Mouse (Mus musculus) A20 (cell line): ENCODE data around the gene Tvp23b.
A peak's percentile ranks its signal among the peaks of the same experiment; 100 is the strongest.

Source experiments
- DNase-seq: peaks from one replicate; pipeline ENCODE4 v3.0.0-alpha.2; 2011; ENCODE audit warnings: low read depth, low spot score

Tvp23b gene

DNA sequence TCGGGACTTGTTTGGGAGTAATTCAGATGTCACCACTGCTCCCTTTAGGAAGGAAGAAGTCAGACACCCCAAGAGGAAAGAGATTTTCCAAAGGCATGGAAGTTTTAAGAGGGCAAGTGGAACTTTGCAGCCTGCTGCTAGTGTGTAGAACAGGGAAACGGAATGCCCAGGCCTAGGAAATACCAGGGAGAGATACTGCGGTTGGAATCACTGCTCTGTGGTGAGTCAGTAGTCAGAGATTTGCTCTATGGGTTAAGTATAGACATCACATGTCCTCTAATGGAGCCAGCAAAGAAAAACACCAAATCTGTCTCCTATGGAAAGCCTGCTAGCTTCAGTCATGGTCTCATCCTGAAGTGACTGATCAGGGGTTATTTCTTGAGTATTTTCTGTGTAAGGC, 60.9 kb downstream of the Tvp23b start:
- DNase-seq: no peak

- DNase-seq: no peak
Measured at GRCm38 (mm10) chr11:62943538-62943937, 64.3 kb downstream of the Tvp23b start.

GRCm38 (mm10) chr11:62945514-62945913, 66.3 kb downstream of the Tvp23b start:
- DNase-seq: no peak

DNA sequence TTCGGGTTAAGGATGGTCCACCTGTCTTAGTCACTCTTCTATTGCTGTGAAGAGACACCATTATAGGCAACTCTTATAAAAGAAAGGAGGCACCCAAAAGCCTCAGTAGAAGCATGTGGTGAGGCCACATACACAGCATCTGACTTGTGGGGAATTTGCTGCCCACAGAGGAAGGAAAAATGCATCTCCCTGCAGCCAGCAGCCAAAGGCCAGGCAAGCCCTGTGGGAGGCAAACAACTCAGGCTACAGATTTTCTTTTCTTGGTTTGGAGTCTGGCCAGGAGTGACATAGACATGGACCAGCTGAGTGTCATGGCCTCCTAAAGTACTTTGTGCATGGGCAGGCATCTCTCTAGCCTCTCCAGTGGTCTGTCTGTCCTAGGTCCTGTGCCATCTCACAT, 70.3 kb downstream of the Tvp23b start:
- DNase-seq: no peak

DNA sequence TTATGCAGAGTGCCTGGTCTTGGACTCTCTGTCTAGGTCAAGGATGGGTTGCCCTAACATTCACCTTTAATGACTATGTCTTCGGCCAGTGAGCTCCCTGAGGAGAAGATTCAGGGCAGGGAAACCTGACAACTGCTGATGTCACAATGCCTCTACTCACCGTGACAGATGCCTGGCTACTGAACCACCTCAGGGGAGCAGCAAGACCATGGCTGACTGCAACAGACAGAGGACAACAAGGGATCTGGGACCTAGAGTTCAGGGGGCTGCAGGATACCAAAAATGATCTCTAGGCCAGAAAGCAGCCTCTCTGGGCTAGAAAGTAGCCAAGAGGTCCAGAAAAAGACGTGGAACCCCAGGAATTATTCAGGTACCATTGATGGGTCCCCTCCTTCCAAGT, 71.8 kb downstream of the Tvp23b start, which contains the start of gene Cdrt4:
Gene Cdrt4, plus strand, starts transcription at position 182 of the 400 bp plus-strand sequence.
- no peak for DNase-seq

DNA sequence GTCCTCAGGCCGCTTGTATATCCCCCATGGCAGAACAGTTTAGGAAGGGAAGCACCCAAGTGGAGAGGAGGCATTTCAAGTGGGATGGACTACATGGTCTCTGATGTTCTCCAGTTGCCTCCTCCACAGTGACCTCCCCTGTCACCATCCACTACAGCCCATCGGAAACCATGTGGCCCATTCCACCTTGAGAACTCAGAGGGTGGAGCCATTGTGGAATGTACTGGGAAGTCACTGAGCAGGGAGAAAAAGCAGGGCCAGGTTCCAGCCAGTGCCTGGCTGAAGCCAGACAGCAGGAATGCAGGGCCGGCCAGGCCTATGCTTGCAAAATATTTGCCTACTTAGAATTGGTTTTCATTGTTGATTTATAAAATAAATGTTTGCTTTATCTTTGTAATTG, 75.5 kb downstream of the Tvp23b start:
- DNase-seq: no peak

- DNase-seq: no peak
Measured at GRCm38 (mm10) chr11:62955186-62955585, 75.9 kb downstream of the Tvp23b start.

GRCm38 (mm10) chr11:62955776-62956175, 76.5 kb downstream of the Tvp23b start:
- no peak for DNase-seq

DNA sequence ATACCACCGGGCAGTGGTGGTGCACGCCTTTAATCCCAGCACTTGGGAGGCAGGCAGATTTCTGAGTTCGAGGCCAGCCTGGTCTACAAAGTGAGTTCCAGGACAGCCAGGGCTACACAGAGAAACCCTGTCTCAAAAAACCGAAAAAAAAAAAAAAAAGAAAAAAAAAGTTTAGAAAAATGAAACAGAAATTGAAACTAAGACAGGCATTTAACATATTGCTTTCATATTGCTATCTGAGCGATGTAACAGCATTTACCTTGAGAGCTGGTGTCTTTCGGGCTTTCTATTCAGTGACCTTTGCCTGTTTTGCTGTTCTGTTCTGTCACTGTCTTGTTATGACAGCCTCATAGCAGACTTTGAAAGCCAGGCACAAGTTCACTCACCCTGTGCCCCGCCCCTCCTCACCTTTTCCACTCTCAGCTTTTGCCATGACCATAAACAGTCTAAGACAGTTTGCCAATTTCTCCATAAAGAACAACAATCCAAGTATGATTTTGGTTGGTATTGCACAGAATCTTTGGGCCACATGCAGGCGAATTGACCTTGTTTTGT, 78.4 kb downstream of the Tvp23b start:
- no peak for DNase-seq

- peak; percentile 5 for DNase-seq
Measured at GRCm38 (mm10) chr11:62963292-62963691, 84.0 kb downstream of the Tvp23b start.

DNA sequence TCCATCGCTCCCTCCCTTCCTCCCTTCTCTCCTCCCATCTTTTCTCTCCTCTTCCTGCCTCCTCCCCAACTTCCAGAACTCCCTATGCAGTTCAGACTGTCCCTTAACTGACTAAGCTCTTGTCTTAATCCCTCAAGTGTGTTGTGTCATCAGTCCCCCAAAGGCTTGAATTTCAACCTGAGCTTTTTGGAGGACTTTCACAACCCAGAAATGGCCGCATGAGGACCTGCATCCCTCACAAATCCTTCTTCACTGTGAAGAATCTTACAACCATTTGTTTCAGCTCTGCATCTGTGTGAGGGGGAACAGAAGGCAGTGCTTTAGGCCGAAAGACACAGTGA, 87.1 kb downstream of the Tvp23b start:
- DNase-seq: no peak
